ENCODE assay signal across 9 mouse cellular contexts in the genomic region with DNA sequence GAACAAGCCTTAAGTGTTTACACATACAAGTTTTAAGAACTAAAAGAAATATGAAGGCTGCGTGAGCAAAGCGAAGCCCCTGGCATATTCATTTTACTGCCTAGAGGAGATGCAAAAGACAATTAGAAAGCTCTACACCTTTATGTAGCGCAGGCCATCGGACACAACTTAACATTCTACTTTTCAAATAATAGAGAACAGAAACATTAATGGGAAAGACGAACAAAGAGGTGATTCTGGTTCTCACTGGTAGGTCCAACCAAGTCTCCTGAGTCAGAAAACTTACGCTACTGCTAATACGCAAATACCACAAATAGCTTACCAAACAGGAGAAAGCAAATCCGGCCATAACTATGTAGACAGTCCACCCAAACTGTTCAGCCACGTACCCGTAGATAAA. TPM values are rescaled to one million over a fixed set of nuclear protein-coding genes. Genes with fewer than 3 reads are reported as not detected.
DNase-seq lines count a peak whose midpoint lies in the region; ATAC-seq and TF ChIP-seq lines count a peak whose summit lies in the region.
"Had no signal": no experiment of that assay in that cellular context is flagged by ENCODE, and none has a peak within 500 bp of the region (broad histone marks: within the 10 kb centered on the region; RNA-seq: fewer than 3 reads in every experiment).

No protein-coding gene starts in this region.

- H3K9me3 ChIP-seq in kidney, postnatal 0 days (replicated peaks; ENCODE audit: low read length), result no peaks in the 10 kb centered on the region
- no peaks in the 10 kb centered on the region for H3K9me3 ChIP-seq in embryonic facial prominence, embryonic 10.5 days
- H3K9me3 ChIP-seq in intestine, embryonic 14.5 days (ENCODE audit: control insufficient read depth, low read length), result no peaks in the 10 kb centered on the region

- no peak overlapping the region for H3K27ac ChIP-seq in kidney, postnatal 0 days
- 0 out of 2 replicates have a peak overlapping the region, but pooled peaks have one; percentile 97 for H3K27ac ChIP-seq in embryonic facial prominence, embryonic 10.5 days (replicated peaks)
- no peak overlapping the region for H3K27ac ChIP-seq in intestine, embryonic 14.5 days (ENCODE audit: low read depth)

- no peak for ATAC-seq in kidney, postnatal 0 days (replicated peaks; ENCODE audit: low FRiP score, low read depth)
- no peak for ATAC-seq in intestine, embryonic 14.5 days (replicated peaks; ENCODE audit: low FRiP score, low TSS enrichment, low read depth)

- H3K4me3 ChIP-seq in kidney, postnatal 0 days (replicated peaks; ENCODE audit: low read depth, low read length), result peak overlapping the region; percentile 93
- H3K4me3 ChIP-seq in embryonic facial prominence, embryonic 10.5 days, result peak overlapping the region; percentile 97
- H3K4me3 ChIP-seq in intestine, embryonic 14.5 days (ENCODE audit: low read depth, low read length), result peak overlapping the region; percentile 76
- peak overlapping the region; percentile 85 for H3K4me3 ChIP-seq in myocyte

- H3K9ac ChIP-seq in kidney, postnatal 0 days (ENCODE audit: low read depth, low read length), result peak overlapping the region; percentile 86
- peak overlapping the region; percentile 81 for H3K9ac ChIP-seq in intestine, embryonic 14.5 days (ENCODE audit: low read length)

- H3K4me2 ChIP-seq in kidney, postnatal 0 days (ENCODE audit: low read length), result peak overlapping the region; percentile 78
- H3K4me2 ChIP-seq in intestine, embryonic 14.5 days (ENCODE audit: low read length), result peak overlapping the region; percentile 76
- peak overlapping the region; percentile 88 for H3K4me2 ChIP-seq in myocyte (ENCODE audit: low read depth)

- TF ChIP-seq CTCF in kidney, postnatal 0 days (IDR thresholded peaks at IDR 0.05; ENCODE audit: low read depth), result no peak

- H3K4me1 ChIP-seq in kidney, postnatal 0 days (replicated peaks; ENCODE audit: insufficient read depth, low read length), result 0 out of 2 replicates have a peak, but pooled peaks cover 6% of the 10 kb centered on the region
- peaks cover 19% of the 10 kb centered on the region for H3K4me1 ChIP-seq in embryonic facial prominence, embryonic 10.5 days
- peaks cover 6% of the 10 kb centered on the region for H3K4me1 ChIP-seq in intestine, embryonic 14.5 days (replicated peaks; ENCODE audit: control insufficient read depth, insufficient read depth, low read length)

- TF ChIP-seq POLR2A in myocyte (IDR thresholded peaks at IDR 0.05; ENCODE audit: insufficient read length, low read depth), result no peak

- peaks cover 19% of the 10 kb centered on the region for H3K79me2 ChIP-seq in myocyte (ENCODE audit: control insufficient read depth, insufficient read depth)

- no peak for DNase-seq in kidney, postnatal 0 days (ENCODE audit: low spot score)
- no peak for DNase-seq in kidney, adult 11 months
- DNase-seq in embryonic facial prominence, embryonic 10.5 days (ENCODE audit: low spot score), result no peak
- DNase-seq in intestine, embryonic 14.5 days (ENCODE audit: low spot score), result no peak
- DNase-seq in spleen, postnatal 36 days (ENCODE audit: low spot score in 2 of 2), result no peak
- DNase-seq in layer of hippocampus, postnatal 14 days (ENCODE audit: low spot score in 2 of 2), result no peak
- DNase-seq in left cerebral cortex, postnatal 10 days (ENCODE audit: extremely low spot score in 1 of 2, low spot score in 2 of 2), result no peak
- DNase-seq: adrenal gland, postnatal 36 days had no signal

- peaks cover 5% of the 10 kb centered on the region; the same call in 1 of the 2 replicates for H3K36me3 ChIP-seq in kidney, postnatal 0 days (ENCODE audit: insufficient read depth, low read length)
- peaks cover 29% of the 10 kb centered on the region for H3K36me3 ChIP-seq in embryonic facial prominence, embryonic 10.5 days (replicated peaks)
- H3K36me3 ChIP-seq in intestine, embryonic 14.5 days (ENCODE audit: control insufficient read depth, insufficient read depth, low read length), result peaks cover 18% of the 10 kb centered on the region; the same call in 1 of the 2 replicates
- H3K36me3 ChIP-seq in myocyte (ENCODE audit: control insufficient read depth, insufficient read depth), result peaks cover 8% of the 10 kb centered on the region

- 52% methylated on average over 10 of the region's 10 CpGs for WGBS in kidney, postnatal 0 days
- 62% methylated on average over 10 of the region's 10 CpGs for WGBS in embryonic facial prominence, embryonic 10.5 days
- WGBS in intestine, embryonic 14.5 days, result 55% methylated on average over 10 of the region's 10 CpGs

- intact Hi-C loops in left cerebral cortex, postnatal 10 days (cut with DNase I), result no loop called here

- no peaks in the 10 kb centered on the region for H3K27me3 ChIP-seq in kidney, postnatal 0 days (ENCODE audit: insufficient read depth, low read length)
- H3K27me3 ChIP-seq in embryonic facial prominence, embryonic 10.5 days (replicated peaks; ENCODE audit: low read depth, poor library complexity, severe bottlenecking), result no peaks in the 10 kb centered on the region
- H3K27me3 ChIP-seq in intestine, embryonic 14.5 days (replicated peaks; ENCODE audit: control insufficient read depth, insufficient read depth, low read length), result no peaks in the 10 kb centered on the region
- H3K27me3 ChIP-seq in myocyte (ENCODE audit: control insufficient read depth, insufficient read depth, insufficient read length), result no peaks in the 10 kb centered on the region

- H3ac ChIP-seq in myocyte (ENCODE audit: control insufficient read depth, insufficient read length), result peak overlapping the region; percentile 72

TF ChIP-seq in myocyte, 11 proteins besides CTCF, POLR2A, EP300 and RAD21:
- TF ChIP-seq MYOD1 (IDR thresholded peaks at IDR 0.05; ENCODE audit: control insufficient read depth in 1 of 3, insufficient read length in 2 of 3, low read depth in 2 of 3) (no peak), E2F4 (IDR thresholded peaks at IDR 0.05; ENCODE audit: insufficient read depth) (no peak), SRF (IDR thresholded peaks at IDR 0.05; ENCODE audit: control insufficient read depth, insufficient read length, low read depth) (no peak), MYOG (IDR thresholded peaks at IDR 0.05; ENCODE audit: control insufficient read depth in 1 of 3, insufficient read depth in 1 of 3, insufficient read length in 2 of 3, low read depth in 2 of 3) (no peak), TCF3 (IDR thresholded peaks at IDR 0.05; ENCODE audit: insufficient read length, low read depth) (no peak), MAX (IDR thresholded peaks at IDR 0.05; ENCODE audit: low read depth) (no peak), POLR2AphosphoS2 (IDR thresholded peaks at IDR 0.05; ENCODE audit: insufficient read length, low read depth) (no peak), CEBPB (IDR thresholded peaks at IDR 0.05; ENCODE audit: insufficient read depth, poor library complexity, severe bottlenecking) (no peak), REST (IDR thresholded peaks at IDR 0.05; ENCODE audit: insufficient read depth, insufficient read length) (no peak), TCF12 (IDR thresholded peaks at IDR 0.05; ENCODE audit: insufficient read depth, poor library complexity, severe bottlenecking) (no peak), USF1 (IDR thresholded peaks at IDR 0.05; ENCODE audit: low read depth) (no peak)

RNA-seq across cellular contexts. Expression of a gene that starts 0.8 kb away (rescaled TPM):
- polyA plus RNA-seq in kidney, postnatal 0 days (2015; fragmentation: Nextera tagmentation; extraction: Ambion mirVana), result 63.2 and 64.3 TPM in 2 replicates
- polyA plus RNA-seq in embryonic facial prominence, embryonic 10.5 days (2016; fragmentation: Nextera tagmentation; extraction: Ambion mirVana), result 37.0 and 40.2 TPM in 2 replicates
- polyA plus RNA-seq in intestine, embryonic 14.5 days (2014; fragmentation: Nextera tagmentation; extraction: Ambion mirVana), result 52.0 and 61.1 TPM in 2 replicates
- 23.1 TPM for polyA plus RNA-seq in myocyte (2012; fragmentation: generic; extraction: Trizol)
- total RNA-seq in layer of hippocampus, postnatal 14 days (2021), result 10 to 100 TPM; 36.8 to 38.0 TPM
- 10 to 100 TPM; 33.9 to 37.1 TPM for total RNA-seq in left cerebral cortex, postnatal 10 days (2021)

RNA-seq across cellular contexts. Expression of a gene that starts 1.1 kb away (rescaled TPM):
- polyA plus RNA-seq in kidney, postnatal 0 days (2015; fragmentation: Nextera tagmentation; extraction: Ambion mirVana), result 541 and 596 TPM in 2 replicates
- 255 and 262 TPM in 2 replicates for polyA plus RNA-seq in embryonic facial prominence, embryonic 10.5 days (2016; fragmentation: Nextera tagmentation; extraction: Ambion mirVana)
- 338 and 365 TPM in 2 replicates for polyA plus RNA-seq in intestine, embryonic 14.5 days (2014; fragmentation: Nextera tagmentation; extraction: Ambion mirVana)
- polyA plus RNA-seq in myocyte (2012; fragmentation: generic; extraction: Trizol), result 332 TPM
- total RNA-seq in layer of hippocampus, postnatal 14 days (2021), result 100 to 1,000 TPM; 173 to 181 TPM
- total RNA-seq in left cerebral cortex, postnatal 10 days (2021), result 100 to 1,000 TPM; 176 to 187 TPM

RNA-seq across cellular contexts. Expression of a gene that starts 18.6 kb away (rescaled TPM):
- 67.3 and 75.8 TPM in 2 replicates for polyA plus RNA-seq in kidney, postnatal 0 days (2015; fragmentation: Nextera tagmentation; extraction: Ambion mirVana)
- 153 and 163 TPM in 2 replicates for polyA plus RNA-seq in embryonic facial prominence, embryonic 10.5 days (2016; fragmentation: Nextera tagmentation; extraction: Ambion mirVana)
- 90.7 and 93.7 TPM in 2 replicates for polyA plus RNA-seq in intestine, embryonic 14.5 days (2014; fragmentation: Nextera tagmentation; extraction: Ambion mirVana)
- 14.1 TPM for polyA plus RNA-seq in myocyte (2012; fragmentation: generic; extraction: Trizol)
- total RNA-seq in layer of hippocampus, postnatal 14 days (2021), result 10 to 100 TPM; 56.1 to 57.1 TPM
- total RNA-seq in left cerebral cortex, postnatal 10 days (2021), result 10 to 100 TPM; 66.7 to 72.3 TPM

RNA-seq across cellular contexts. Expression of a gene that starts 18.6 kb away (rescaled TPM):
- polyA plus RNA-seq in kidney, postnatal 0 days (2015; fragmentation: Nextera tagmentation; extraction: Ambion mirVana), result 96.3 and 99.5 TPM in 2 replicates
- polyA plus RNA-seq in embryonic facial prominence, embryonic 10.5 days (2016; fragmentation: Nextera tagmentation; extraction: Ambion mirVana), result 149 and 151 TPM in 2 replicates
- 144 and 170 TPM in 2 replicates for polyA plus RNA-seq in intestine, embryonic 14.5 days (2014; fragmentation: Nextera tagmentation; extraction: Ambion mirVana)
- polyA plus RNA-seq in myocyte (2012; fragmentation: generic; extraction: Trizol), result 37.9 TPM
- 10 to 100 TPM; 43.3 to 45.6 TPM for total RNA-seq in layer of hippocampus, postnatal 14 days (2021)
- 10 to 100 TPM; 46.0 to 60.3 TPM for total RNA-seq in left cerebral cortex, postnatal 10 days (2021)

RNA-seq across cellular contexts. Expression of a gene that starts 49.2 kb away (rescaled TPM):
- polyA plus RNA-seq in kidney, postnatal 0 days (2015; fragmentation: Nextera tagmentation; extraction: Ambion mirVana), result 8.7 and 10.5 TPM in 2 replicates
- 20.2 and 22.1 TPM in 2 replicates for polyA plus RNA-seq in embryonic facial prominence, embryonic 10.5 days (2016; fragmentation: Nextera tagmentation; extraction: Ambion mirVana)
- 10.9 and 12.6 TPM in 2 replicates for polyA plus RNA-seq in intestine, embryonic 14.5 days (2014; fragmentation: Nextera tagmentation; extraction: Ambion mirVana)
- 2.8 TPM for polyA plus RNA-seq in myocyte (2012; fragmentation: generic; extraction: Trizol)
- 10 to 100 TPM; 14.1 to 15.9 TPM for total RNA-seq in layer of hippocampus, postnatal 14 days (2021)
- total RNA-seq in left cerebral cortex, postnatal 10 days (2021), result 10 to 100 TPM; 12.8 to 14.4 TPM
